Mouse (Mus musculus): Measurements from ENCODE around the gene 4932429P05Rik. TPM values are rescaled to one million over a fixed set of nuclear protein-coding genes. Genes with fewer than 3 reads are reported as not detected.

4932429P05Rik gene
- polyA plus RNA-seq (2012; rRNA removed) = not detected in 2 replicates

- DNase-seq (ENCODE audit: low read depth) = no peak
Measured at GRCm38 (mm10) chrX:89751968-89752367, at the start of gene 4932429P05Rik. 4932429P05Rik (plus strand) TSS chrX:89752268.

Other genes starting within 250 kb of the 4932429P05Rik start
- gene 4930415L06Rik, start 180.6 kb downstream of the 4932429P05Rik start, polyA plus RNA-seq (2012; rRNA removed) = not detected in 2 replicates